Mouse (Mus musculus): ENCODE results near the gene Tspan32. TPM values are rescaled to one million over a fixed set of nuclear protein-coding genes. Genes with fewer than 3 reads are reported as not detected.

The Tspan32 gene
- polyA plus RNA-seq, 1 experiment from 2014 or later = 4.4 TPM

GRCm38 (mm10) chr7:143067897-143068296 lies 63.1 kb downstream of the Tspan32 start:
- Histone ChIP-seq H3K27ac (replicated peaks) (peak overlapping the region; percentile 90), H3K4me1 (peaks cover 29% of the 10 kb centered on the region), H3K4me3 (peak overlapping the region; percentile 94), H3K9me3 (no peaks in the 10 kb centered on the region), H3K36me3 (replicated peaks) (peaks cover 71% of the 10 kb centered on the region), H3K27me3 (replicated peaks; ENCODE audit: low read depth, poor library complexity, severe bottlenecking) (no peaks in the 10 kb centered on the region)
- DNase-seq (ENCODE audit: low spot score) = no peak
- WGBS = 91% methylated on average over 3 of the region's 3 CpGs

DNA sequence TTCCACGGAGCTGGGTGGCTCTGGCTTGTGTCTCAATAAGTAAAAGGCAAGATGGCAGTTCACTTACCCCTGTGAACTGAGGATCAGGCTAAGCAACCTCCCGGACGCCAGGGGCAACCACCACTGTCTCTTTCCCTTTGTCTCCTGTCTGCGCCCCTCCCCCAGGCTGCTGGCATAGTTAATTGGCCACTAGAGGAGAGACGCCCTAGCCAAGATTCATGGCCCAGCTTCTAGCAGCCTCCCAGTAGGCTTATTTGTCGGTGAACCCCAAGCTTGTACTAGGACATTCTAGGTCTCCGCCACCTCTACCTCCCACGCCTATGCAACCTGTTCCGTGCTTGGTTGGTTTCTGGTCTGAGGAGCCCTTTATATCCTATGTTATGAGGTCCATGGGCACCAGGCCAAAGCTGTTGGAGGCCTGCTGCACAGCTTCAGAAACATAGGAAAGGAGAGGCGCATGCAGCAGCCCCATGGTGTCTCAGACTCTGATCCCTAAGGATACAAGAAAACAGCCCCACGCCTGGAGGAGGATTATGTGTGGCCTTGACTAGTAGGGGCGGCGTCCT lies 63.6 kb downstream of the Tspan32 start:
- peak; percentile 49 for DNase-seq (ENCODE audit: low spot score)

DNA sequence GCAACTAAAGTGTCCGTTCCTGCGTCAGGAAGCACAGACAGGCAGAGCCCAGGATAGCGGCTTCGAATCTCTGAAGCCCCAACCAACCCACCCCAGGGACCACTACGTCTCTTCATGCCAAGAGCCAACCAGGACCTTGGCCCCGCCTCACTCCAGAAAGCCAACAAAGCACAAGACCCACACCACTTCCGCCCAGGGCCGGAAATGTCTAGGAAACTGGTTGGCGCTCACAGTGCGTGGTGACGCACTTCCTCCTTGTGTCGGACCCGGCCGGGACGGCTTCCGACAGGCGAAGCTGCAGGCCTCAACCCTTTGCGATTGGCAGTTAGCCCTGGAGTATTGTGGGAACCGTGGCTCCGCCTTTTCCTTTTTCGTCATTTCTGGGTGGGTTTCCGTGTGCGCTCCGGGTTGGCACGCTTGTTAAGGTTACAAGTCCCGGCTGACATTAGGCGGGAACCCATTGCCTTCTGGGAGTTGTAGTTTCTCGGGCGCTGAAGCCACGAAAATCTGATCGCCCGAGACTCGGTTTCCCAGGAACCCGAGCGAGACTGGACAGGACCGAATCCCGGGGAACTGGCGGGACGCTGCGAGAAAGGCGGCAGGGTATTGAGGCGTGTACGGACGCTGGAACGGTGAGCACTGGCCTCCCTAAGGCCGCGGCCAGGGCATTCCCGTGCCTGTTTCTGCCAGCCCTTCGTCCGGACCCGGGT lies 64.2 kb downstream of the Tspan32 start, which contains the start of gene Tssc4:
Gene Tssc4, plus strand, starts transcription at position 368 of the 710 bp plus-strand sequence.
- peak; percentile 98 for DNase-seq (ENCODE audit: low spot score)
- peaks cover 60% of the 10 kb centered on the region for H3K36me3 ChIP-seq (replicated peaks)
- peaks cover 29% of the 10 kb centered on the region for H3K4me1 ChIP-seq
- H3K4me3 ChIP-seq = peak within 1 kb of the TSS; percentile 94
- peak within 1 kb of the TSS; percentile 90 for H3K27ac ChIP-seq (replicated peaks)
- no peaks in the 10 kb centered on the region for H3K9me3 ChIP-seq
- no peaks in the 10 kb centered on the region for H3K27me3 ChIP-seq (replicated peaks; ENCODE audit: low read depth, poor library complexity, severe bottlenecking)
- WGBS = under 1% methylated on average over 51 of the region's 51 CpGs

More for the DNA sequence above, 63.6 kb downstream of the Tspan32 start:
- peaks cover 29% of the 10 kb centered on the region for H3K4me1 ChIP-seq
- WGBS = 48% methylated on average over 13 of the region's 13 CpGs
- H3K4me3 ChIP-seq = peak overlapping the region; percentile 94
- no peaks in the 10 kb centered on the region for H3K9me3 ChIP-seq
- no peaks in the 10 kb centered on the region for H3K27me3 ChIP-seq (replicated peaks; ENCODE audit: low read depth, poor library complexity, severe bottlenecking)
- peak overlapping the region; percentile 90 for H3K27ac ChIP-seq (replicated peaks)
- H3K36me3 ChIP-seq (replicated peaks) = peaks cover 66% of the 10 kb centered on the region

Other genes with a start within 250 kb of the Tspan32 start
- 5.6 and 6.9 TPM in 2 replicates for gene Th, start 73.9 kb upstream of the Tspan32 start, polyA plus RNA-seq (2016; fragmentation: Nextera tagmentation; extraction: Ambion mirVana)
- 0.25 and 0.52 TPM in 2 replicates for gene Ascl2, start 35.8 kb upstream of the Tspan32 start, polyA plus RNA-seq (2016; fragmentation: Nextera tagmentation; extraction: Ambion mirVana)
- gene Cd81, start 47.7 kb downstream of the Tspan32 start, polyA plus RNA-seq (2016; fragmentation: Nextera tagmentation; extraction: Ambion mirVana) = 251 and 255 TPM in 2 replicates
- 130 and 132 TPM in 2 replicates for gene Tssc4, start 64.2 kb downstream of the Tspan32 start, polyA plus RNA-seq (2016; fragmentation: Nextera tagmentation; extraction: Ambion mirVana)
- gene Trpm5, start 89.6 kb downstream of the Tspan32 start, polyA plus RNA-seq (2016; fragmentation: Nextera tagmentation; extraction: Ambion mirVana) = 0.60 and 0.77 TPM in 2 replicates
- gene Kcnq1, start 101.3 kb downstream of the Tspan32 start, polyA plus RNA-seq (2016; fragmentation: Nextera tagmentation; extraction: Ambion mirVana) = 1.0 and 1.5 TPM in 2 replicates